Mouse (Mus musculus): Measurements from ENCODE around the gene Eif3a.
A peak's percentile ranks its signal among the peaks of the same experiment; 100 is the strongest.

Eif3a gene

DNA sequence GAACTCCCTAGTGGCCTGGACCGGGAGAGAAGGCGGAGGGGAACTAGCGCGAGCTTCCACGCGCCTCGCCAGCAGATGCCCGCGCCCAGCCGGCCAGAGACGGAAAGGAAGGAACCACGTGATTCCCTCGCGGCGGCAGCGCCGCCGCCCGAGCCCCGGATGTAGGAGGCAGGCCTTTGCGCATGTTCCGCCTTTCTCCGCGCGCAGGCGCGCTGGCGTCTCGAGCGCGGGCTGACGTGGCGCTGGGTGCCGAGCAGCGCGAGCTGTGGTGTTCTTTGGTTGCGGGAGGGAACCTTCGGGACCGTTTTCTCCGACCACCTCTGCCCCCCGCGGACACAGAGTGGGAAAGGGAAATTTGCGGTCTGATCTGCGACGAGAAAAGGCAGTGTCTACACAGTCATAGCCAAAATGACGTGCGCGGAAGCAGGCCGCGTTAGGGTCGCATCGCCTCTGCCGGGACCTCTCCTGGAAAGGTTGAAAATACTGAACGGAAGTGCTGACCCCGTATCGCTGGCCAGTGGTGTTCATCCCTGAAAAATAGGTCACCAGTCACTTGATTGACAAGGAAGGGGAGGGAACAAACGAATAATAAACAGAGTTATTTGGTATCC lies at the start of gene Eif3a:
Gene Eif3a, minus strand, starts transcription at position 108 of the 611 bp plus-strand sequence.
- DNase-seq (ENCODE audit: low spot score): peak; percentile 90

DNA sequence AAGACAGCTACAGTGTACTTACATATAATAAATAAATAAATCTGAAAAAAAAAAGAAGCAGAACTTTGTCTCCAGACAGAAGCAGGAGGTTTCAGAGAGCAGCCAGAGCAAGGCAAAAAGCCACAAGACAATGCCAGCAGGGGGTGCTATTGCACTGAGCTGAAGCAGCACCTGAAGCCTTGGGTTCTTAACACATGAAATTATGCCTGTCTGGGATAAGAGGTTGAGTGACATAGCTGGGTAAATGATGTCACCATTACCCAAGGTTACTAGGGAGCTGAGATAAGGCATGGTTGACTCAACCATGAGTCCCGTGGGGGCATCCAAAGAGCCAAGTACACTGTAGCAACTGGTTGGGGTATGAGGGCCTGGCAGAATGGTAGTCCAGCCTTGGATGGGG lies 47.3 kb upstream of the Eif3a start:
- peak; percentile 18 for DNase-seq (ENCODE audit: low spot score)

- DNase-seq (ENCODE audit: low spot score): no peak
Observed at GRCm38 (mm10) chr19:60818677-60819076, 28.2 kb upstream of the Eif3a start.

DNA sequence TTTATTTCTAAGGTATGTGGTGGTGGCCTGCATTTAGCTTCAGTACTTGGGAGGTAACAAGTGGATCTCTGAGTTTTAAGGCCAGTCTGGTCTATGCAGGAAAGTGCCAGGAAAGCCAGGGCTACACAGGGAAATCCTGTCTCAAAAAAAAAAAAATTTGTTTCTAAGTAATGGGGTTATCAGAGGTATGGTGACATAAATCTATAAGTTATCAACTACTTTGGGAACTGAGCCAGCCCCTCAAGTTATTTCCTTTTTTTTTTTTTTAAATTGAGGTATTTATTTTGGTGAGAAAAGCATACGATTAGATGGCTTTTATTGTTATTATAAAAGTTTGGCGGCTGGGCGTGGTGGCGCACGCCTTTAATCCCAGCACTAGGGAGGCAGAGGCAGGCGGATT lies 22.7 kb upstream of the Eif3a start:
- DNase-seq (ENCODE audit: low spot score): no peak

DNA sequence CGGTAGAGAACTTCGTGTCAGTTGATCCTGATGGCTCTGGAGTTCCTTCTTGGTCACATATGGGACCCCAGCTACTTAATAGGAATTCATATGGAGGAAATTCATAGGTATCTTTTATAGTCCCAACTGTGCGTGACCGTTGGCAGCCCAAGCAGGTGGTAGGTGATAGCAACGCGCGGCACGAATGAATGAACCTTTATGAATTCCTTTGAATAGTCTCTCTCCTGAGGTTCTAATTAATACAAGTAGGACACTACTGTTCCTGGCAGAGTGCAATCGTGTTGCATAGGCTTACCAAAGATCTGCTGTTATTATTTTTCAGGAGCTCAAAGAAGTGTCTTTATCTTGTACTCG lies 21.6 kb upstream of the Eif3a start:
- no peak for DNase-seq (ENCODE audit: low spot score)

DNA sequence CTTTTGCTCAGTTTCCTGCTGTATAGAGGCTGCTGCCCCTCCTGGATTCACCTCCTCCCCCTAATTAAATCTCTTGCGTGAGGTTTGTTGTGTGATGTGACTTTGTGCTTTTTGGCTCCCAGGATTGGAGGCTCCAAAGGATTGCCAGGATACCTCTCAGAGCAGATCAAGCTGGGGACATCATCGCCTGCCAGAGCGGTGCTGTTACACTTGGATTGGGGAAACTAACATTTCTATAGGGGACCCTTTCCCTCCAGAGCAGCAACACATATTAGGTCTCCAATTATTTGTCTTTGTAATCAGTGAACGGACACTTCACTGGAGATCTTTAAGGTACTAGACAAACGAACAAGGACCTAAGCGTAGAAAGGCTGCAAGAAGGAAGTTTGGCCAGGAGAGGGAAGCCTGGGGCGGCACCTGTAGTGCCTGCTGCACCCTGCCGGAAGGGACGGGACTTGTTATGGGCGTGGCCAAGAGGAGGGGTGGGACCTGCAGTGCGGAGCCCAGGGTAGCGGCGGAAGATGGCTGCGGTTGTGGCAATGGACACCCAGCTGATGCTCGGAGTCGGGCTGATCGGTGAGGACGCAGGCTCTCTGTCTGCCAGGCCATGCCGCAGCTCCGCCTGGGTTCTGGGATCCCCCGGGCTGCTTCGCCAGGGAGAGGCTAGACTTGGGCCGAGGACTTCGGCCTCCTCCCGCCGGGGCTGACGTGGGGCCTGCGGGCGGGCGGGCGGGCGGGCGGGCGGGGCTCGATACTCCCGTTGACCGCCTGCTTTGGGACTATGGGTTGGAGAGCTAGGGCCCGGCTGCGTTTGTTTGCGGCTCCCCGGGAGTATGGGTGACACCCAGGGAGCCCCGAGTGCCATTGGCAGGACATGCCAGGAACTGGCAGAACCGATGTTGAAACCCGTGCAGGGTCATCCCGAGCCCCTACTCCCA lies 20.9 kb upstream of the Eif3a start, which contains the start of gene Fam45a:
Gene Fam45a, plus strand, starts transcription at position 488 of the 938 bp plus-strand sequence.
- peak; percentile 81 for DNase-seq (ENCODE audit: low spot score)

- DNase-seq (ENCODE audit: low spot score): no peak
Observed at GRCm38 (mm10) chr19:60809927-60810326, 19.5 kb upstream of the Eif3a start.

DNA sequence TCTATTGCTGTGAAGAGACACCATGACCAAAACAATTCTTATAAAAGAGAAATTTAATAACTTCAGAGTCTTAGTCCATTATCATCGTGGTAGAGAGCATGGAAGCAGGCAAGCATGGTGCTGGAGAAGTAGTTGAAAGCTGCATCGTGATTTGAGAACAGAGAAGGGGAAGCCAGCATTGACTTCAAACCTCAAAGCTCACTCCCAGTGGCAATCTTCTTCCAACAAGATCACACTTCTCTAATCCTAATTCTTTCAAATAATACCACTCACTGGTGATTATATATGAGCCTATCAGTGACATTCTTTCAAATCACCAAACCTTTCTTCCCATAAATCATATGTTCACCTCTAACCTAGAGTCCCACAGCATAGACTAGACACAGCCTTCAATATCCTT lies 14.4 kb upstream of the Eif3a start:
- DNase-seq (ENCODE audit: low spot score): no peak

- no peak for DNase-seq (ENCODE audit: low spot score)
Observed at GRCm38 (mm10) chr19:60799867-60800569, 9.6 kb upstream of the Eif3a start.

DNA sequence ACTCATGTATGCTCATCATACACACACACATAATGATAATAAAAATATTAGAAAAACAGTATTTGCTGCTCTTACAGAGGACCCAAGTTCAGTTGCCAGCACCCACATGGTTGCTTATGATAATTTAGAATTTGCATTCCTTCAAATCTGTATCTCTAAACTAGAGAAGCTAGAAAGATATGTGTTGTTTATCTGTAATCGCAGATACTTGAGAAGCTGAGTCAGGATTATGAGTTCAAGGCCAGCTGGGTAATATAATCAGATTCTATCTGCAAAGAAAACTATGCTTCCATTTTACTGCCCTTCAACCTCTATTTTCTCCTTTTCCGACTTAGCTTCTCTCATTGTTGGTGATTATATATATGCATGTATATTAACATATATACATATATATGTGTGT lies 7.0 kb upstream of the Eif3a start:
- no peak for DNase-seq (ENCODE audit: low spot score)

DNA sequence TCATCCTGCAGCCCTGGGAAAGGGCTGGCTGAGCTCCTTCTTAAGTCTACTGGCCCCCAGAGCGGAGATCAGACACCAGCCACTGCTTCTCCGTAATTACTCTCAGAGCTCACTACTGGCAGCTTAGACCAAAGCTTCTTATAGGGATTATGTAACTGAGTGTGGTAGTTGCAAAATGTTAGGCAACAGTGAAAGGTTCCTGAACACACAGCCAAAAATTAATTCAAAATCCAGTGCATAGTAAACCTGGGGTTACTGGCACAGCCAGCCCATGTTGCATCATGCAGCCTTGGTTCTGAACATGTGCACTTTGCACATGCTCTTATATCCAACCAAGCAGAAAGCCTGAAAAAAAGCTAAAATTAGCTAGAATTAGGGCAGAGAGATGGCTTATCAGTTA lies 4.8 kb upstream of the Eif3a start:
- no peak for DNase-seq (ENCODE audit: low spot score)

DNA sequence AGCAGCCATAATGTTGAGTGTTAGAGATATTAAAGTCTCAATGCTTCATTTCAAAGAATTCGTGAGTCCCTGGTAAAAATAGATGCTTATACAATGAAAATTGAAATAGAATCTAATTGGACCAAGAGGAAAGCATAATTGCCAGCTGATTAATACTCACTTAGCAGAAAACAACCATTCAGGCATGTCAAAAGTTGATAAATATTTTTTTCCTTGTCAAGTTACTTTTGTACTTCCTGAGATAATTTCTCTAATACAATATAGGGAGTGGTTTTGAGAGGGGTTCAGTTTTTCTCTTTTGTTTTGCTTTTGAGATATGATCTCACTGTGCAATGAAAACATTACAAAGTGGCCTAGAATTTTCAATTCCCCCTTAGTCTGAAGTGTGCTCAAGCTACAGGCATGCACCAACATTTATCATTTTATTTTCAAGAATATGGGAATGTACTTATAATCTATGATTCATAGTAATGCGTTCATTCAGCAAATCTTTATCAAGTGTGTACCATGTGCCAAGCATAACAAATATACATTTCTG lies 2.8 kb upstream of the Eif3a start:
- no peak for DNase-seq (ENCODE audit: low spot score)

GRCm38 (mm10) chr19:60791164-60791563 lies 706 bp upstream of the Eif3a start:
- DNase-seq (ENCODE audit: low spot score): no peak

DNA sequence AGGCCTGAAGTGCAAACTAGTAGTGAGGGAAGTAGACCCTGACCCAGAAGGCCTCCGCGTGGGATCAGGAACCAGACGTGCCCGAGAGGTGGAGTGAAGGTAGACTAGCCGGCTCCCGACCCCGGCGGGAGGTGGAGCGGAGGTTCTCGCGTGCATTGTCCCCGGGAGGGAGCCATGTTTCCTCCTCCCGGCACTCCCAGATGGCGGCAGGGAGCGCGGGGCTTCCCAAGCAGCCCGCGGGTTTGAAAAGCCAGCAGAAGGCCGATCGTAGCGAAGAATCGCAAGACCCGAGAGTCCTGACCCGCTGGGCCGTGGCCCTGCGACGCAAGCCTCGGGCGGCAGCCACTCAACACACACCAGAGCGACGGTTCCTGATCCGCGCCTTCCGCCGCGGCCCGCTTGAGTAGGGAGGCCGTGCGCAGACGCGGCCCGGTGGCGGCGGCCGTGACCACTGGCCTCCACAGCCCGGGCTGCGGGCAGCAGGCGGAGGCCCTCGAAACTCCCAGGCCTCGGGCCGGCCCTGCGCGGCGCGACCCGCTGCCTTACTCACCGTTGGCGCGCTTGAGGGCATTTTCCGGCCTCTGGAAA lies 445 bp downstream of the Eif3a start:
- DNase-seq (ENCODE audit: low spot score): peak; percentile 25

- no peak for DNase-seq (ENCODE audit: low spot score)
Observed at GRCm38 (mm10) chr19:60789452-60789851, 1.0 kb downstream of the Eif3a start.

DNA sequence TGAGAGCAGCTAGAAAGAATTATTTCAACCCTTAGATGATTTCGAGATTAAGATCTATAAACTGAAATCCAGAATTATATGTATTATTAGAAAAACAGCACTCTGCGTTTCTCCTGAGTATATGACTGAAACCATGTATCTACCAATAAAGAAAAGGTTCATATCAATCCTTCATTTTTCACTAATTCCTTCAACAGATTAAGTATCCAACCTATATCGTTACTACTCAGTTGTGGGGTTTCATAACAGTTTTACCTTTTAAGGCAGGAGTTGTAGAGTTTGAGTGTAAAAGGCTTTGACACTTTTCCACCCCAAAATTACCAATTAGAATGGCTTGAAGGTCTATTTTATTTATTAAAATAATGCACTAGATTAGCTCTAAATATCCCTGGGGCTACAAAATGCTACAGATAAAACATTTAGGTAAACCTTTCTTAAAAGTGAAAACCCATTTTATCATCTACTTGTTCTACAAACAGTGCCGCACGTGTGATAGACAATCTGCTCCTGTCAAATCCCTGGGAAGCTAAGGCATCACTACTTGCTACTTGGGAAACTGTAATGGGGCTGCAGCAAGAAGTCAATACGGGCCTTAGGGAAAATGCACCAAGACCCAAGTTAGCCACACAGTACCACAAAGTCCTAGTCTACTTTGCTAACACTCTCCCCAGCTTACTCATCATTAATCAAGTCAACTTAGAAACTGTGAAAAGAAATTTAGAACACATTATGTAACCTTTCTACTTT lies 2.1 kb downstream of the Eif3a start:
- DNase-seq (ENCODE audit: low spot score): no peak

DNA sequence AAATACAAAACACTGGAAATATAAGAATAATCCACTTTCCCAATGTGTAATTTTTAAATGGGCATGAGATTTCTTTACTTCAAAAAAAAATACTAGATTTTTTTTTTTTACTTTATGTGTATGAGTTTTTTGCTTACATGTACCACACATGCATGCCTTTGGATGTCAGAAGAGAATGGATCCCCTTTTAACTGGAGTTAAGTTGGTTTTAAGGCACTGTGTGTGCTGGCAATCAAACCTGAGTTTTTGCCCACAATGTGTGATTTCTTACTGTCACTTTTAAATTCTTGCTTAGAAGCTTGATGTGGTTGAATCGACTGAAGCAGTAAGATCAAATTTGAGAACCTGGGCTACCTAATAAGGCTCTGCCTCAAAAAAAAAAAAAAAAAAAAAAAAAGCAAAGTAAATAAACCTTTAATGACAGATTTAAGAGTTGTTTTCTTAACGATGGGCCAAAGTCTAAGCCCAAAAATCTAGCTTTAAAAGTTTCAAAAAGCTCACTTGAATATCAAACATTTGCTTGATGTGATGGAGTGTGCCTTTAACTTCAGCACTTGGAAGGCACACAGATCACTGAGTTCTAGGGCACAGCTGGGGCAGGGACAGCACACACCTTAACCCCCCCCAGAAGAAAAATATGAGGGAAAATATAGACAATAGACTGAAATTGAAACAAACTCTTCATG lies 2.9 kb downstream of the Eif3a start:
- no peak for DNase-seq (ENCODE audit: low spot score)

- DNase-seq (ENCODE audit: low spot score): no peak
Observed at GRCm38 (mm10) chr19:60784712-60785111, 5.7 kb downstream of the Eif3a start.

DNA sequence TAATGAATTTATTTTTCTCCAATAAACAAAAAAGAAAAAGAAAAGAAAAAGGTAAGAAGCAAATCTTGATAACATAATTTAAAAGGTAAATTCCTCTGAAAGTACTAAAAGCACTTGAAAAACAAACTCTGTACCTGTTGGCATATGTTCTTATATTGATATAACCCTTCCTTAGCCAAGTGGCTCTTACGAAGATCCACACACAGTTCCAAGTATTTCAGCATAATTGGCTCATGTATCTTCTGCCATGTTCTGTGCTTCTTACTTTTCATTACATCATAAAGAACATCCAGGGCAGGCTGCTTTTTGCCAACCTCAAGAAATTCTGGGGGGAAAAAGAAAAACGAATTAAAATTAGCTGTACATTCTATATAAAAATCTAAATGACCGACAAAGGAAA lies 8.4 kb downstream of the Eif3a start:
- no peak for DNase-seq (ENCODE audit: low spot score)

- no peak for DNase-seq (ENCODE audit: low spot score)
Observed at GRCm38 (mm10) chr19:60773366-60773765, 17.1 kb downstream of the Eif3a start.

Measured in left cerebral cortex, adult 11 months (tissue).